Mouse (Mus musculus) retina, postnatal 1 day (tissue): ENCODE results near the gene Slc37a1.
"Not testable (repeated sequence)": the region's sequence is repeated elsewhere in the genome, so short reads cannot be mapped to it uniquely, and the experiment has no call there.

ENCODE experiments used
- DNase-seq: peaks from one replicate; pipeline ENCODE4 v3.0.0-alpha.2; 2012

Gene Slc37a1

GRCm38 (mm10) chr17:31321425-31321824, 34.8 kb downstream of the Slc37a1 start:
- no peak for DNase-seq

DNA sequence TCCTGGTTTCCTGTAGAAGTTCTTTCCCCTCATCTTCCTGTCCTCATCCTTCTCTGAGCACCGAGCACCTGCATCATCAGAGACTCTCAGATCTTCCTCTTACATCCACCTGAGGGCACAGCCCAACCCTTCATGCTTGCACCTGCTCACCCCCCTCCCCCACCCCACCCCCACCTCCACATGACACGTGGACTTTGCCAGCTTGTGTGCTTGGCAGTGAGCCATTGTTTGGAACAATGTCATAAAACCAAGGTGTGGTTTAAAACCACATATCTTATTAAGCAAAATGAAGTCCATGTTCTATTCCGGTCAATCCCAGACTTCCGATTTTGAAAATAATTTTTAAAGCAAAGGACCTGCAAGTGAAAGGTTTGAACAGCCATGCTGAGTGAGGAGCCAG, 35.9 kb downstream of the Slc37a1 start:
- DNase-seq: no peak

DNA sequence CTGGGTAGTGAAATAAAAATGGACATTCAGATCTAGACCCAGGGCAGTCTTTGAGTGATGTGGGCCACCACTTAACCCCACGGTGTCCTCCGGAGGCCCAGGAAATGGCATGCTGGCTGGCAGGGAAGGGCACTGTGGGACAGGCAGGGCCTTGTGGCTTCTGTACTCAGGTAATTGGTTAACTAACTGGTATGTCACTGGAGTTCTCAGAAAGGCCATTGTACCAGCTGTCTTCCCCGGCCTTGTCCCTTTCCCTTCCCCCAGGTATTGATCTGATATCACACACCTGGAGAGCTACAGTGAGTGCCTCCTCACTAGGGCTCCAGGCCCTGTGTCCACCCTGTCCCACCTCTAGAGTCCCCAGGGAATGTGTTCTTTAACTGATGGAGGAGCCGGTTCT, 36.8 kb downstream of the Slc37a1 start:
- no peak for DNase-seq

- no peak for DNase-seq
Observed at GRCm38 (mm10) chr17:31324227-31324626, 37.6 kb downstream of the Slc37a1 start.

DNA sequence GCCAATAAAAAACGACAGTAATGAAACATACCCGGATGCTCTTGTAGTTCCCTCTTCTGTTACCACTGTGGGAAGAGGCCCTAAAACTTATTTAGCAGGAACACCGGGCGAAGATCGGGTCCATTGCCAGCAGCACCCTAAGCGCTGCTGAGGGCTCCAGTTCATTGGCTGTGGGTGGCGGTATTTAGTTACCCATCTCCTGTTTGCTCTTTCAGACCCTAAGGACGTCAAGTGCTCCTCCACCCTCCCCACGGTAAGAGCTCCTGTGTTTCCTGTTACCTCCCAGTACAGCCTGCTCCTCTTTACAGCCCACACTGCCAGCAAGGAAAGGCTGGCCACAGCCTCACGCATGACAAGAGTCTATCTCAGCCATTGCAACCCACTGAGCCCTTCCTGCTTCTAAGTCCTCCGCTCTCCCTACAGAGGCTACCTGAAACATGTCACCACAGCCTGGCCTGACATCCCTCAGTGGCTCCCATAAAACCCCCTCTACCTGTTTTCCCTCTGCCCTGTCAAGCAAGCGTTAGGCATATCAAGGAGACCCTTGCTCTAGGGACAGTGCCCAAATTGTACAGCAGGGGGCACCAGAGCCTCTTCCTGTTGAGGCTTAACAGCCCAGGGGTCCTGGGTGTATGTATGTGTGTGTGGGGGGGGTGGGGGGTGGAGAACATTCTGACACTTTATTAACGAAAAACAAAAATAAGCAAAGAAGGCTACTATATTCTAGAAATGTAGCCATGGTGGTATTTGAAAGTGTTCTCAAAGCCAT, 39.0 kb downstream of the Slc37a1 start:
- DNase-seq: peak; percentile 76

DNA sequence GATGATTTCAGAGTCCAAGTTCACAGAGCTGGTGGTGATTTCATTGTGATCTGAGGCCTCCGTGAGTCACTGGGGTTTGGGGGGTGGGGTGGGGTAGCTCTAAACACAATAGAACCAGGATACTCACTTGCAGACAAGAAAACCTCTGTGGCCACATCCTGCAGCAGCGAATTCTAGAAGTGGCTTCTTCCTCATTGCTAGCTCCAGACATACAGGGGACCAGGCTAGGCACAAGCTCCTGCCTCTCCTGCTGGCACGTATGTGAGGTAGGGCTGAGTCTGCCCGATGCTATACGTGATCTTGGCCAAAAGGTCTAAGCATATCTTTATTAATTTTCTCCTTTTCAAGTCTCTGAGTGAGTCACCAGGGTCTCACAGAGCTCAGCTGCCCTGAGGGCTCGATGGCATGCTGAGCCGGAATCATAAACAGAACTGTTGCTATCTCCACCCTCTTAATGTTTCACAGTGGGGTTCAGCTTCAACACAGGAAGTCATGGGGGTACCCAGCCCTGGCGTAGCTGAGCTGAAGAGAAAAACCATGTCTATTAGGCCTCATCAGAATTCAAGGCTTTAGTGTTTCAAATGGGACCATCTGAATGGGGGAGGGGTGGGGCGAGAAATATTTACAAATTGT, 39.7 kb downstream of the Slc37a1 start:
- no peak for DNase-seq

DNA sequence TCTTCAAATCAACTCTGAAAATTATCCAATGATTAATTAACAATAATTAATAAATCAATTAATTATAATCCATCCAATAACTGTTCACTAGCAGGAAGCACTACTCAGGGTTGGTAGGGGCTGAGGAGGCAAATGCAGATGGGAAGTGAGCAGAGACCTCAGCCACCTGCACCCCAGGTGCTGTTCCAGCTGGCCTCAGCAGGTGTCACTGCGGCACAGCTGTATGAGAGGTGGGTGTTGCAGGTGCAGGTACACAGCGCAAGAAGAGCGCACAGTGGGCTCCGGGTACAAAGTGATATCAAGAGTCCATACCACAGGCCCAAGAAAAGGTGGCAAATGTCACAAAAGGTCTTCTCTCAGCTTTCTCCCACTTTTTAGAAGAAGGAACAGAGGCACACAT, 41.9 kb downstream of the Slc37a1 start:
- no peak for DNase-seq

DNA sequence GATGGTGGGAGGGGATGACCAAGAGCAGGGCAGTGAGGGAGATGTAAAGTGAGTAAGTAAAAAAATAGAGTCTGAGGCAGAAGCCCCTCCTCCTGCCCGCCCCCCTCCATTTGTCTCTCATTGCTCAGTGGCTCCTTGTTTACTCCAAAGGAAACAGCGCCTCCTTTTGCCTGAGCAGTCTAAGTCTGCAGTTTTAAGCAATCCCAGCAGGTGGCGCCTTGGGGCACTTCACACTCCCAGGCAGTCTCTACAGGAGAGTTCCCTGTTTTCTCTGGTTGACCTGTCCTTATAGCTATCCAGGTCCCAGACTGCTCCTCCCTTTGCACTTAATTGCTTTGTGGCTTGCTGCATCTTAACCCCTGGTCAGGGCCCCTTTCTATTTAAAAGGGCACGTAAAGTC, 44.0 kb downstream of the Slc37a1 start:
- peak; percentile 88 for DNase-seq

GRCm38 (mm10) chr17:31331273-31331672, 44.7 kb downstream of the Slc37a1 start:
- DNase-seq: no peak

GRCm38 (mm10) chr17:31331920-31332319, 45.3 kb downstream of the Slc37a1 start:
- no peak for DNase-seq

- peak; percentile 36 for DNase-seq
Observed at GRCm38 (mm10) chr17:31332333-31332732, 45.7 kb downstream of the Slc37a1 start.

- no peak for DNase-seq
Observed at GRCm38 (mm10) chr17:31334509-31335260, 48.1 kb downstream of the Slc37a1 start.

- DNase-seq: no peak
Observed at GRCm38 (mm10) chr17:31335344-31336080, 48.9 kb downstream of the Slc37a1 start.

- DNase-seq: no peak
Observed at GRCm38 (mm10) chr17:31339769-31340168, 53.2 kb downstream of the Slc37a1 start.

GRCm38 (mm10) chr17:31342191-31342590, 55.6 kb downstream of the Slc37a1 start:
- peak; percentile 49 for DNase-seq

- DNase-seq: peak; percentile 82
Observed at GRCm38 (mm10) chr17:31344172-31344801, 57.7 kb downstream of the Slc37a1 start.

- no peak for DNase-seq
Observed at GRCm38 (mm10) chr17:31344816-31345215, 58.2 kb downstream of the Slc37a1 start.

- DNase-seq: no peak
Observed at GRCm38 (mm10) chr17:31348129-31348528, 61.5 kb downstream of the Slc37a1 start.

DNA sequence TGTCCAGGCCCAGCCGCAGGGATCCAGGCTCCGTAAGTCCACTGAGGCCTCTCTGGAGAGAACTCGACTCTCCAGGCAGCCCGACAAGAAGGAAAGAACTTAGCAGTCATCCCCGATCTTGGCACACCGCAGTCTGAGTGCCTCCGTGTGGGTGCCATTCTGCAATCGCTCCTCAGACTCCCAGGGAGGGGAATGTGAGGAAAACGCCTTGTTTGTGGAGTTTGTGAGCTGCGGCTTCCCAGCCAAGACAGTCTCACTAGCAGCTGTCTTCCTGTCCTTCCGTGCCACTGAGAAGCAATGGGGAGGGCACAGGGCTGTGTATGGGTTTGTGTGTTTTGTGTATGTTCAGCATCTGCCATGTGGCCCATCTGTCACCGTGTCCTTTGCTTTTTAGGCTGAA, 62.8 kb downstream of the Slc37a1 start:
- DNase-seq: no peak

DNA sequence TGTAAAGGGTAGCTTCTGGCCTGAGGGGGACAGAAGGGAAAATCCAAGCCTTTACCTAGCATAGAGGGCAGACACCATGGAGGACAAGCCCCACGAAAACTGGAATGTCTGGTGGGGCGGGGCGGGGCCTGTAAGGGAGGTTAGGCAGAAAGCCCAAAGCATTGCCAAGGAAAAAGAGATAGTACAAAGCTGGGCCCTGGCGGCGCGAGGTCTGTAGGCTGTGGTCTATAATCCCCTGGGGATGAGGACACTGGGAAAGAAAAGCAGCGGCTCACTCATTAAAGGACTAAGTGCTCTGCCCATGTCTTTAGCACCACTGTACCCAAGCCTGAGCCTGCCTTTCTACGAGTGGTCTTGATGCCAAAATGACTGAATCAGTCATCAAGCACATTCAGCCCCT, 65.4 kb downstream of the Slc37a1 start:
- DNase-seq: peak; percentile 27

DNA sequence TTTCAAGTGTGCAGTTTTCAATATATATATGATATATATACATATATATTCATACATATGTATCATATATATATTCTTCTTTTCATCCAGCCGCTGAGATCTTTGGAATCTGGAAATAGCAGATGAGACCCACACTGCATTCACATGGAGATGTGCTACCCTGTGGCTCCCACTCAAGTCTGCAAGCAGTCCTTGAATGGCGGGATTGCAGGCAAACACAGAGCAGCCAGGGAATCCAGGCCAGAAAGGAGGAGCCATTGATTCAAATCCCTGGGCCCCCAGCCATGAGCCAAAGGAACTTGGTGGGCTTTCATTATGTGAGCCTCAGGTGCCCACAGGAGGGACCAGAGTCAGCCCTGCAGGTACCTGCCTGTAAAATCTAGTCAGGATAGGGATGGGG, 66.7 kb downstream of the Slc37a1 start:
- no peak for DNase-seq

DNA sequence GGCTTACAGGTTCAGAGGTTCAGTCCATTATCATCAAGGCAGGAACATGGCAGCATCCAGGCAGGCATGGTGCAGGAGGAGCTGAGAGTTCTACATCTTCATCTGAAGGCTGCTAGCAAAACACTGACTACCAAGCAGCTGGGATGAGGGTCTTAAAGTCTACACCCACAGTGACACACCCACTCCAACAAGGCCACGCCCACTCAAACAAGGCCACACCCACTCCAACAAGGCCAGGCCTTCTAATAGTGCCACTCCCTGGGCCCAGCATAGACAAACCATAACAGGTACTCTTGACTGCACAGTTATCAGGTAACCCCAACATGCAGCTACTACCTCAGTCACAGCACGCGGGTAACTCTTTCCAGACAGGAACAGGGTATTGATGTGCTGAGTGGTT, 68.1 kb downstream of the Slc37a1 start:
- not testable (repeated sequence) for DNase-seq
